Mouse (Mus musculus): ENCODE data around the gene Rrn3.

Rrn3 gene

DNA sequence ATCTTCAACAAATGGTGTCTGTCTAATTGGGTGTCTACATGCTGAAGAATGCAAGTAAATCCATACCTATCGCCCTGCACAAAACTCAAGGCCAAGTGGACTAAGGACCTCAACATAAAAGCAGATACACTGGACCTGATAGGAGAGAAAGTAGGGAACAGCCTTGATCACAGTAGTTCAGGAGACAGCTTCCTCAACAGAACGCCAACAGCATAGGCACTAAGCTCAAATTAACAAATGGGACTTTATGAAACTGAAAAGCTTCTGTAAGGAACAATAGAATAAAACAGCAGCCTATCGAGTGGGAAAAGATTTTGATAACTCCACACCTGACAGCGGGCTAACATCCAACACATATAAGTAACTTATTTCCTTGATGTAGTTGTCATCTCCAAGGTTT lies 70.9 kb downstream of the Rrn3 start:
- DNase-seq (ENCODE audit: low spot score) = no peak

DNA sequence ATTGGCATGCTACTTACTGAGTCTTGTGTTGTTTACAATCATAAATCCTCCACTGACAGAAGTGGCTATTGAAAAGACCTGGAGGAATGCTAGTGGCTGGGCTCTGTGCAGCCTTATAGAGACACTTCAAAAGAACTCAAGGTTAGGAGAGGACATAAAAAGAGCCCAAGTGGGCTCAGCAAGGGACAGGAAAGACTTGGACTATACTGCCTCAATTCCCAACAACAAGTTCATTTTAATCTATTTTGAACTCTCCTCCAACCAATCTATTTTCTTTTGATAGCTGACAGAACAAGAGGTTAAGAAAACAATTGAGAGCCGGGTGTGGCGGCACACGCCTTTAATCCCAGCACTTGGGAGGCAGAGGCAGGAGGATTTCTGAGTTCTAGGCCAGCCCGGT lies 73.4 kb downstream of the Rrn3 start:
- DNase-seq (ENCODE audit: low spot score) = no peak

Data from ovary, adult 18-20 months (tissue).